Mouse (Mus musculus): ENCODE data around the gene Hyal3.
A peak's percentile ranks its signal among the peaks of the same experiment; 100 is the strongest.

Gene Hyal3

DNA sequence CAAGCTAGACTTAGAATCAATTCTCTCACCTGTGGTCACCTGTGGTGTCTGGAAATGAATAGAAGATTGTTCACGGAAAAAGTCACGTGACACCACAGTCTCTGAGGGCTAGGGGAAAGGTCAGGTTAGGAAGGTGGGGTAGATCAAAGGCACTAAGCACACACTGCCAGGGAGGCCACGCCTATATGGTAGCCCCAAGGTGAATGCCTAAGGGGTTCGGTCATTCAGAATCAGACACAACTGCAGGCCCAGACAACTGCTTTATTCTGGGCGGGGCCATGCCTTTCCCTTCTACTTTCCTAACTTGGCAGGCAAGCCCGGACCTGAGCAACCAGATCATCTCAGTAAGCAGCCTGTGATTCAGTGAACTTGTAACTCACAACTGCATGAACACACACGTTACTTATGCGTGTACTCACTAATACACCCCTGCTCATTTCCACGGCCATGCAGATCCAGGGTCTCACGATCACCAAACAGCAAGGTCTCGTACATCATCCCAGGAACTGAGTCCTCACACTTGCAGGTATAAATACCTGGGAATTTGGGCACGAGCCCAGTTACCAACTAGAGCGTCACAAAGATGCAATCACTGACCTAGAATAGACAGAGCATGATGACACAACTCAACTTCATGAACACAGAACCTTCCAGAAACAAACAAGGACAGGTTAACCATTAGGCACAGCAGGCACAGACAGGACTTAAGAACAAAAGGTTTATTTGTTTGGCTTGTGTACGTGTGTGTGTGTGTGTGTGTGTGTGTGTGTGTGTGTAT is 4.8 kb upstream of the Hyal3 start:
- no peaks in the 10 kb centered on the region for H3K36me3 ChIP-seq (ENCODE audit: control insufficient read depth, insufficient read depth, low read length, poor library complexity, severe bottlenecking)
- no peaks in the 10 kb centered on the region for H3K27me3 ChIP-seq (ENCODE audit: control insufficient read depth, insufficient read depth, low read length, poor library complexity, severe bottlenecking)
- no peak for DNase-seq (ENCODE audit: low read depth, low spot score)

DNA sequence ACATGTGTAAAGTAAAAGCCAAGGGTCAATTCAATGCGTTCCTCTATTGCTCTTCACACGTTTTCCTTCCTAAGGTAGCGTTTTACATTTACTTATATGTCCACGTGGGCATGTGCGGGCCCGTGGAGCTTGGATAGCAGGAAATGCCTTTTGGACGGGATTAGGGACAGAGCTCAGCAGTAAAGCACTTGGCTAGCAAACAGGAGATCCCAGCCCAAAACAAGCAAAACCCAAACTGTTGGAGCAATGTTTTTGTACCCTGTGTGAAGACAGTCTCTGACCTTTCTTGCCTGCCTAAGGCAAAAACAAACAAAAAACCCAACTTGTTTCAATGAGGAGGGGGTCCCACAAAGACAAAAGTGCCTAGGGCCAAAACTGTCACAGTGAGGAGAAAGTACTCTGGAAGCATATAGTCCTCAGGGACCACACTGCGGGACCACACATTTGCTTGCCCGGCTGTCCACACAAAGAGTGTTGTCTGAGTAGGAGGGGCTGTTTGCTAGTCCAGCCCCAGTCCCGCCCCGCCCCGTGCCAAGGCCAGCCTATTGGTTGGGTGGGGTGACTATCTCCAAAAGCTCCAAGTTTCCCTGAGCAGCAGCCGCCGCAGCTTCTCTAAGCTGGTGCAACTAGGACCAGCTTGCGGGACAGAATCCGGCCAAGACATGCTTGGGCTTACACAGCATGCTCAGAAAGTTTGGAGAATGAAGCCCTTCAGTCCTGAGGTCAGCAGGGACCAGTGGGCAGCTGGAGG is 4.1 kb upstream of the Hyal3 start, which contains the start of gene Hyal1:
Gene Hyal1 (plus strand): TSS at position 571 of the 751 bp plus-strand sequence.
- no peaks in the 10 kb centered on the region for H3K36me3 ChIP-seq (ENCODE audit: control insufficient read depth, insufficient read depth, low read length, poor library complexity, severe bottlenecking)
- no peaks in the 10 kb centered on the region for H3K27me3 ChIP-seq (ENCODE audit: control insufficient read depth, insufficient read depth, low read length, poor library complexity, severe bottlenecking)
- no peak for DNase-seq (ENCODE audit: low read depth, low spot score)

DNA sequence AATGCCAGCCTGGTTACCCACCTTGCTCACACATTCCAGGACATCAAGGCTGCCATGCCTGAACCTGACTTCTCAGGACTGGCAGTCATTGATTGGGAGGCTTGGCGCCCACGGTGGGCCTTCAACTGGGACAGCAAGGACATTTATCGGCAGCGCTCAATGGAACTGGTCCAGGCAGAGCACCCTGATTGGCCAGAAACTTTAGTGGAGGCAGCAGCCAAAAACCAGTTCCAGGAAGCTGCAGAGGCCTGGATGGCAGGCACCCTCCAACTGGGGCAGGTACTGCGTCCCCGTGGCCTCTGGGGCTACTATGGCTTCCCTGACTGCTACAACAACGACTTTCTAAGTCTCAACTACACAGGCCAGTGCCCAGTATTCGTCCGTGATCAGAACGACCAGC is 2.7 kb upstream of the Hyal3 start:
- DNase-seq (ENCODE audit: low read depth, low spot score) = no peak
- no peaks in the 10 kb centered on the region for H3K27me3 ChIP-seq (ENCODE audit: control insufficient read depth, insufficient read depth, low read length, poor library complexity, severe bottlenecking)
- H3K36me3 ChIP-seq (ENCODE audit: control insufficient read depth, insufficient read depth, low read length, poor library complexity, severe bottlenecking) = no peaks in the 10 kb centered on the region

DNA sequence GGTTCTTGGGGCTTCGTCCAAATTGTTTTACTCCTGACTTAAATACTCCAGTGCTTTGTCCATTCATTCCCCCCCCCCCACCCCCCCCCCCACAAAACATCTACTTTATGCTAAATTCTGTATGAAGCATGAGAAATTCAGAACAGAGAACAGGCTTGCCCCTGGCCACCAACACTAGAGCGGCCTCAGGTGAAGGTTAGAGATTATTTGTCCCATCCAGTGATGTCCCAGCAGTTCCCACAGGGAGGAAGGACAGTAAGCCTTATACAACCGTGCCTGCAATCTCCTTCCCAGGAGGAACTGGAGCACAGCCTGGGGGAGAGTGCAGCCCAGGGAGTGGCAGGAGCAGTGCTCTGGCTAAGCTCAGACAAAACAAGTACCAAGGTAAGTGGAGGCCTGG is 2.0 kb upstream of the Hyal3 start, which contains the start of gene Naa80:
Gene Naa80 (plus strand): TSS at position 301 of the 400 bp plus-strand sequence.
- DNase-seq (ENCODE audit: low read depth, low spot score) = no peak
- H3K36me3 ChIP-seq (ENCODE audit: control insufficient read depth, insufficient read depth, low read length, poor library complexity, severe bottlenecking) = no peaks in the 10 kb centered on the region
- no peaks in the 10 kb centered on the region for H3K27me3 ChIP-seq (ENCODE audit: control insufficient read depth, insufficient read depth, low read length, poor library complexity, severe bottlenecking)

DNA sequence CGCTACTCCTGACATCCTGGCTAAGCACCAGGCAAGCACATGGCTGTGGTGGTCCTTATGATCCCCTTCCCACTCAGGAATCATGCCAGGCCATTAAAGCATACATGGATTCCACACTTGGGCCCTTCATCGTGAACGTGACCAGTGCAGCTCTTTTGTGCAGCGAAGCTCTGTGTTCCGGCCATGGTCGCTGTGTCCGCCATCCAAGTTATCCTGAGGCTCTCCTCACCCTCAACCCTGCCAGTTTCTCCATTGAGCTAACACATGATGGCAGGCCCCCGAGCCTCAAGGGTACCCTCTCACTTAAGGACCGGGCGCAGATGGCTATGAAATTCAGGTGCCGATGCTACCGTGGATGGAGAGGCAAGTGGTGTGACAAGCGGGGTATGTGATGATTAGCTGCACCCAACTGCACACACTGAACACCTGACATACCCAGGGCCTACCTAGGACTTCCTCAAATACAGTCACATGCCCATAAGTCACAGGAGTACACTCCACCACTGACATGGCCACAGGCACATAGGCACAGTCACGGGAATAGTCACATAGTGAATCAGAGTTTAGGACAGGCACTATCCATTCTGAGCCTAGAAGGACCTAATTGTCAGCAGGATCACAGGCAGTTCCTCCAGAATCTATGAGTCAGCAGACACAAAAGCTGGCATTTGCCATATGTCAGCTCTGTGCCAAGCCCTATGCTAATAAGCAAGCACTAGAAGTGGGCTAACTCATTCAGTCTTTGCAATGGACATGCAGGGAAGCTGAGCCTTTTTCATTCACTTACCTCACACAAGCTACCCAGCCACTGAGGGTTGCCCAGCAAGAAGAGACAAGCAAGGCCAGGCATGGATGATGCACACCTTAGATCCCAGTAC is 1.4 kb upstream of the Hyal3 start:
- peak; percentile 72 for DNase-seq (ENCODE audit: low read depth, low spot score)
- Histone ChIP-seq H3K27me3 (ENCODE audit: control insufficient read depth, insufficient read depth, low read length, poor library complexity, severe bottlenecking) (no peaks in the 10 kb centered on the region), H3K36me3 (ENCODE audit: control insufficient read depth, insufficient read depth, low read length, poor library complexity, severe bottlenecking) (no peaks in the 10 kb centered on the region)

DNA sequence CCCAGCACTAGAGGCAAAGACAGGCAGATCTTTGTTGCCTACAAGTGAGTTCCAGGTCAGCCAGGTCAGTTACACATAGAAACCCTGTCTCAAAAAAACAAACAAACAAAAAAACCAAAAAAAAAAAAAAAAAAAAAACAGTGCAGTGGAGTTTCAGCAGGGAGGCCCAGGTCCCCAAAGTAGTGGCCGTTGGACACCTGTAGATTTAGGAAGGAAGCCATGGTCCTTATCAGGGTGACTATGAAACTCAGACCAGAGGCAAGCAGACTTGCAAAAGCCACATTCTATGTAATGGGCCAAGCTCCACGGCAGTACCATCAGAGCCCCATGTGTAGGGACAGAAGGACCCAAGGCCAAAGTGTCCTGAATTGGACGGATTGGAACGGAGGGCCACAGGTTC is 966 bp downstream of the Hyal3 start:
- no peak for DNase-seq (ENCODE audit: low read depth, low spot score)
- H3K36me3 ChIP-seq (ENCODE audit: control insufficient read depth, insufficient read depth, low read length, poor library complexity, severe bottlenecking) = no peaks in the 10 kb centered on the region
- H3K27me3 ChIP-seq (ENCODE audit: control insufficient read depth, insufficient read depth, low read length, poor library complexity, severe bottlenecking) = no peaks in the 10 kb centered on the region

DNA sequence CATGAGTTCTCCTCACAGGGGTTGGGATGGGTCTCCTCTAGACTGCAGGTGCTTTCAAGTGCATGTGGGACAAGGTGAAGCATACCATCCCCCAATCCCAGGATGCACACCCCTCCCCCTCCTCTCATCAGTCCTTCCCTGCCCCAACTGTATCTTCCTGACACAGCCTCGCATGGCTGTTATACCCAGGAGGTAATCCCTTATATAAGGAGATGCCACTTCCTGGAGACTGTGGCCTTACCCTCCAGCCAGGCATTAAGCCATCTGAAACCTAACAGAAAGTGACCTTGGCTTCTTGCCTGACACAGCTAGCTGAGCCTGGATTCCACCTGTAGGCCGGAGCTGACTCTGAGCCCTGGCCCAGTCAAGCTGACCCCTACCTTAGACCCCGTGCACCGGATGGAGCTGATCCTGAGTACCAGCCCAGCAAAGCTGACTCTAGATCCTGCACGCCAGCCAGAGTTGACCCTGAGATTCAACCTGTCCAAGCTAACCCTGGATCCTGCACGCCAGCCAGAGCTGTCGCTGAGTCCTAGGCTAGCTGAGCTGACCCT is 2.0 kb downstream of the Hyal3 start:
- H3K36me3 ChIP-seq (ENCODE audit: control insufficient read depth, insufficient read depth, low read length, poor library complexity, severe bottlenecking) = no peaks in the 10 kb centered on the region
- H3K27me3 ChIP-seq (ENCODE audit: control insufficient read depth, insufficient read depth, low read length, poor library complexity, severe bottlenecking) = no peaks in the 10 kb centered on the region
- DNase-seq (ENCODE audit: low read depth, low spot score) = no peak

DNA sequence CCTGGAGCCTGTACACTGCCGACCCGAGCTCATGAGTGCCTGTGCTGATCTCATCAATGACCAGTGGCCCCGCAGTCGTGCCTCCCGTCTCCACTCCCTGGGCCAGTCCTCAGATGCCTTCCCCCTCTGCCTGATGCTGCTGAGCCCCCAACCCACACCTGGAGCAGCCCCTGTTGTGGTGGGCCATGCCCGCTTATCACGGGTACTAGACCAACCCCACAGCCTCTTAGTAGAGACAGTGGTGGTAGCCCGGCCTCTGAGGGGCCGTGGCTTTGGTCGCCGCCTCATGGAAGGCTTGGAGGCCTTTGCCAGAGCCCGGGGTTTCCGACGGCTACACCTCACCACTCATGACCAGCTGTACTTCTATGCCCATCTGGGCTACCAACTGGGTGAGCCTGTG is 2.6 kb downstream of the Hyal3 start:
- DNase-seq (ENCODE audit: low read depth, low spot score) = no peak
- Histone ChIP-seq H3K36me3 (ENCODE audit: control insufficient read depth, insufficient read depth, low read length, poor library complexity, severe bottlenecking) (no peaks in the 10 kb centered on the region), H3K27me3 (ENCODE audit: control insufficient read depth, insufficient read depth, low read length, poor library complexity, severe bottlenecking) (no peaks in the 10 kb centered on the region)

DNA sequence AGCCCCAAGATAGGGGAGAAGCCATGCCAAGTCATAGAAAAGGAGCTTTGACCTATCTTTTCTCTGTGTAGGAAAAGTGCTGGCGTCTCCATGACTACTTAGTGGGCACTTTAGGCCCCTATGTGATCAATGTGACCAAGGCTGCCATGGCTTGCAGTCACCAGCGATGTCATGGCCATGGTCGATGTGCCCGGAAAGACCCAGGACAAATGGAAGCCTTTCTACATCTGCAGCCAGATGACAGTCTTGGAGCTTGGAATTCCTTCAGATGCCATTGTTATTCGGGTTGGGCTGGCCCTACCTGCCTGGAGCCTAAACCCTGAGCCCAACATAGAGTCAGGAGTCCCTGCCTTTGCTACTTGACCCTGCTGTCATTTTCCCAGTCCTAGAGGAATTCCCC is 5.9 kb downstream of the Hyal3 start:
- H3K36me3 ChIP-seq (ENCODE audit: control insufficient read depth, insufficient read depth, low read length, poor library complexity, severe bottlenecking) = peaks cover 6% of the 10 kb centered on the region; the same call in 1 of the 2 replicates
- no peaks in the 10 kb centered on the region for H3K27me3 ChIP-seq (ENCODE audit: control insufficient read depth, insufficient read depth, low read length, poor library complexity, severe bottlenecking)
- no peak for DNase-seq (ENCODE audit: low read depth, low spot score)

DNA sequence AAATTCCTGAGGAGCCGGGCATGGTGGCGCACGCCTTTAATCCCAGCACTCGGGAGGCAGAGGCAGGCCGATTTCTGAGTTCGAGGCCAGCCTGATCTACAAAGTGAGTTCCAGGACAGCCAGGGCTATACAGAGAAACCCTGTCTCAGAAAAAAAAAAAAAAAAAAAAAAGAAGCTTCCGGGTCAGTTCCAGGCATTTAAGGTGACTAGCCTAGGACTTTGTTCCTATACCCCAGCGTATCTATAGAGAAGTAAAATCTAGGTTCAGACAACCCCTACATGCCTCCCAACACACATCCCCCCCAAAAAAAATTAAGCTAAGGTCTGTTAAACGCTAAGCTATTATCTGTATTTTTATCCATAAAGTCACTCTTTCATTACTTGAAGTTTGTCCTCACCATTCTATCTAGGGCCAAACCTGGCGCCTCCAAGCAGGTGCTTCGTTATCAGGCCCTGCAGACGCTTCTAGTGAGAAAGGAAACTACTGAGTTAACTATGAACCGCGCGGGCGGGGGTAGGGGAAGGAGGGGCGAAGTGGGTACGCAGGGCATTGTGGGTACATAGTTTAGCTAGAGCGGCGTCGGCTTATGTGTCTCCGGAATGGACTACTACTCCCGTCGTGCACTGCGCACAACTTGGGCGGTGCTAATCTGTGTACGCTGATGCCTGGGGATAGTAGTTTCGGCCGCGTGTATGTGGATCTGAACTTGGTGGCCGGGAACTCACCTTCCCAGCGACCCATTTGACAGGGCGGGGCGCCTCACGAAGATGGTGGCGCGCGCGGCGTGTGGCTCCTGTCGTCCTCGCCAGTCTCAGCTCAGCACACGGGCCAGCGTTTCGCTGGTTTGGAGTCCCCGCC is 6.6 kb downstream of the Hyal3 start, which contains the start of gene Ifrd2:
Gene Ifrd2 (plus strand): TSS at position 669 of the 859 bp plus-strand sequence.
- peaks cover 8% of the 10 kb centered on the region for H3K36me3 ChIP-seq (ENCODE audit: control insufficient read depth, insufficient read depth, low read length, poor library complexity, severe bottlenecking)
- no peaks in the 10 kb centered on the region for H3K27me3 ChIP-seq (ENCODE audit: control insufficient read depth, insufficient read depth, low read length, poor library complexity, severe bottlenecking)
- DNase-seq (ENCODE audit: low read depth, low spot score) = peak; percentile 99

DNA sequence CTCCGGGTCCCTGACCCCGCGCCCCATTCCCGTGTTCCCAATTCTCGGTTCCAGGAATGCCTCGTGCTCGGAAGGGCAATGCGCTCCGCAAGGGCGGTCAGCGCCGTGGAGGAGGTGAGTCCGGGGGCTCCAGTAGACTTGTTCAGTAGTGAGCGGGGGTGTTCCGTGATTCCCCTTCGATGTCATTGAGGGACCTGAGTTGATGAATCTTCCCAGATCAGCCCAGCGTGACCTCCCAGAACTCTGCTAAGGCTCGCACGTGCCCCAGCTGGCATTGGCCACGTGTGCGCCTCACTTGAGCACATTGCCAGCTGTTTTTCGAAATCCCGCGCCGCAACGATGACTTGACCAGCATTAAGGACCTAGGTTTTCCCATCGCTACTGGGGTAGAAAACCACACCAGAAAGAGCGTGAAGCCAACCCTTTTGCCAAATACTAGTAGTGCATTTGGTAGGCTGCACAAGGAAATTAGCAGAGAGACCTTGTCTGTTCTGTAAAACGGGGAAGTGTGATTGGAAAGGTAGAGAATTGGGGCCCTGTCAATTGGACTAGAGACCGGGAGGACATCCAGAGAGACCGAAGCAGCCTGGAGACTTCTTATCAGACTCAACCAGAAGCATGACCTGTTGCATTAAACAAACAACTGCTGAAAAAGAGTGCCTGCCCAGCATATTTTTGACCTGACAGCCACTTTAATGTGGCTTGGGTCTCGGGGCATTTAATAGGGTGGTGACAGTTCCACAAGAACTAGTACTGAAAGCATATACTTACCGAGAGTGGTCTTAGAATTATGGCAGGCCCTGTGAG is 7.4 kb downstream of the Hyal3 start:
- Histone ChIP-seq H3K36me3 (ENCODE audit: control insufficient read depth, insufficient read depth, low read length, poor library complexity, severe bottlenecking) (peaks cover 8% of the 10 kb centered on the region), H3K27me3 (ENCODE audit: control insufficient read depth, insufficient read depth, low read length, poor library complexity, severe bottlenecking) (no peaks in the 10 kb centered on the region)
- no peak for DNase-seq (ENCODE audit: low read depth, low spot score)

DNA sequence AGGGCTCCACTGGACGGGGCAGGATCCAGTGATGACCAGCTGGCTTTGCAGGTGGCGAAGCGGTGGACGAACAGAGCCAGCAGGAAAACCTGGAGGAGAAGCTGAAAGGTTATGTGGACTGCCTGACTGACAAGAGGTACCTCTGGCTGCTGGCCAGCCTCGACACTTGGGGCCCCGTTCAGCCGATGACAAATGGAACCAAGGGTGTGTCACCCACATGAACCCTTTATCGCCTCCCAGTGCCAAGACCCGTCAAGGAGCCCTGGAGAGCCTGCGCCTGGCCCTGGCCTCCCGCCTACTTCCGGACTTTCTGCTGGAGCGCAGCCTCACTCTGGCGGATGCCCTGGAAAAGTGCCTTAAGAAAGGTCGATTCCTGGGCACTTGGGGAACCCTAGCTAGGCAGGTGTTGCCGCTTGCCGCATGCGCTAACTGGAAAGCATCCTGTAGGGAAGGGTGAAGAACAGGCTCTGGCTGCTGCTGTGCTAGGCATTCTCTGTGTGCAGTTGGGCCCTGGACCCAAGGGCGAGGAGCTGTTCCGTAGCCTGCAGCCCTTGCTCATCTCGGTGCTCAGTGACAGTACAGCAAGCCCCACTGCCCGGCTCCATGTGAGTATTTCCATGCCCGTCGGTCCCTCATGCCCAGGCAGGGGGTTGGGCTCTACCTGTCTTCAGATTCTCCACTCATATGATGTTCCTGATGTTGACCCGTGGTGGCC is 9.6 kb downstream of the Hyal3 start:
- Histone ChIP-seq H3K36me3 (ENCODE audit: control insufficient read depth, insufficient read depth, low read length, poor library complexity, severe bottlenecking) (peaks cover 11% of the 10 kb centered on the region), H3K27me3 (ENCODE audit: control insufficient read depth, insufficient read depth, low read length, poor library complexity, severe bottlenecking) (no peaks in the 10 kb centered on the region)
- no peak for DNase-seq (ENCODE audit: low read depth, low spot score)

DNA sequence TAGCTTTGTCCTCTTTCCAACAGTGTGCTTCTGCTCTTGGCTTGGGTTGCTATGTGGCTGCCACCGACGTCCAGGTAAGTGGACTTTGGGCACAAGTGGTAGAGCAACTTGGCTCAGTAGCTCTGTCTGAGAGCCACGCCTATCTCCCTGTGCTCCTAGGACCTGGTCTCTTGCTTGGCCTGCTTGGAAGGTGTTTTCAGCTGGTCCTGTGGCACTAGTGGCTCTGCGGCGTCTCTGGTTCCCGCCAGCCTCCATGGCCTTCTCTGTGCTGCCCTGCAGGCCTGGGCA is 10.1 kb downstream of the Hyal3 start:
- no peak for DNase-seq (ENCODE audit: low read depth, low spot score)
- no peaks in the 10 kb centered on the region for H3K27me3 ChIP-seq (ENCODE audit: control insufficient read depth, insufficient read depth, low read length, poor library complexity, severe bottlenecking)

More for the DNA sequence above, 10.1 kb downstream of the Hyal3 start:
- peaks cover 11% of the 10 kb centered on the region for H3K36me3 ChIP-seq (ENCODE audit: control insufficient read depth, insufficient read depth, low read length, poor library complexity, severe bottlenecking)
